Mouse (Mus musculus) olfactory bulb, adult 2 months (tissue): ENCODE results near the gene Plekha6.

Experiments used
- CTCF ChIP-seq: fragments of 200-500 bp; IDR thresholded peaks from 2 replicates; pipeline ENCODE4 v1.5.1; 2012; ENCODE audit warnings: low read depth, mild to moderate bottlenecking, low read length, moderate library complexity; ENCODE audit not compliant: insufficient read depth
- POLR2A ChIP-seq: fragments of 200-500 bp; IDR thresholded peaks from 2 replicates; pipeline ENCODE4 v1.6.1; 2012; ENCODE audit warnings: mild to moderate bottlenecking, low read depth, low read length, moderate library complexity; ENCODE audit not compliant: insufficient read depth

- TF ChIP-seq CTCF (no peak), POLR2A (no peak)
Measured at GRCm38 (mm10) chr1:133129471-133130221, 34.4 kb upstream of the Plekha6 start.
